Mouse (Mus musculus) B cell, adult 62 days (primary cell): ENCODE results near the gene Olfr106-ps. TPM values are rescaled to one million over a fixed set of nuclear protein-coding genes. Genes with fewer than 3 reads are reported as not detected.

Experiments
- total RNA-seq: library from RNA; stranded (reverse); gene quantifications from 4 replicates; pipeline ENCODE4 v1.2.4, GENCODE M21; 2023

Gene Olfr106-ps
- not detected in 4 replicates for total RNA-seq

GRCm38 (mm10) chr17:37390093-37390492 lies at the start of gene Olfr106-ps:
TSS of gene Olfr106-ps (plus strand) at chr17:37390393.

GRCm38 (mm10) chr17:37359282-37359681 lies 30.9 kb upstream of the Olfr106-ps start, which contains the start of gene Olfr104-ps:
TSS of gene Olfr104-ps (plus strand) at chr17:37359582.

DNA sequence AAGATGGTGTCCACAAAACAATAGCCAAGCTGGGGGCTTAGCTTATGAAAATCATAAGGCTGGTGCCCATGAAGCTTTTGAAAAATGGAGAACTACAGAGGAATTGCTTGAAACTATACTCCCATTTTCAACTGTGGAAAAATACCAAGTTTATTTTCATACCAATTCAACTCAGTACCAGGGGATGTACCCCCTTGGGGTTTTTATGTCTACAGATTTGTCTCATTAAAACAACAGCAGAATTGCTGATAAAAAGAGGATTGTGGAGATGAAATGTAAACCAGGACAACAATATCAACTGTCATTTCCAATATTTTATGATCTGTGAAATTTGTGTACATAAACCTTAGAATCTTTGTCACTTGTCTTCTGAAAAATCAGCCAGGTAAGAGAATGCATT lies 11.5 kb upstream of the Olfr106-ps start, which contains the start of gene Olfr105-ps:
Gene Olfr105-ps, plus strand, starts transcription at position 301 of the 400 bp plus-strand sequence.

GRCm38 (mm10) chr17:37398926-37399325 lies 8.7 kb downstream of the Olfr106-ps start, which contains the start of gene Olfr107:
TSS of gene Olfr107 (plus strand) at chr17:37399226.

GRCm38 (mm10) chr17:37445180-37445579 lies 55.0 kb downstream of the Olfr106-ps start, which contains the start of gene Olfr108:
TSS of gene Olfr108 (plus strand) at chr17:37445480.

Other genes starting within 250 kb of the Olfr106-ps start
- not detected in 4 replicates for gene Olfr93, start 228.9 kb upstream of the Olfr106-ps start, total RNA-seq
- gene Ubd, start 196.5 kb upstream of the Olfr106-ps start, total RNA-seq: 0.89 TPM in 1 of 4 replicates, not detected in the others
- not detected in 4 replicates for gene Olfr94, start 189.4 kb upstream of the Olfr106-ps start, total RNA-seq
- not detected in 4 replicates for gene Olfr95, start 177.3 kb upstream of the Olfr106-ps start, total RNA-seq
- gene Olfr96, start 170.2 kb upstream of the Olfr106-ps start, total RNA-seq: not detected in 4 replicates
- not detected in 4 replicates for gene Olfr97, start 153.1 kb upstream of the Olfr106-ps start, total RNA-seq
- gene Olfr98, start 126.6 kb upstream of the Olfr106-ps start, total RNA-seq: not detected in 4 replicates
- gene H2-M3, start 120.2 kb upstream of the Olfr106-ps start, total RNA-seq: 56.5 to 62.1 TPM (median 57.9 TPM) in 4 replicates
- not detected in 4 replicates for gene Olfr99, start 106.9 kb upstream of the Olfr106-ps start, total RNA-seq
- not detected in 4 replicates for gene Olfr101, start 86.1 kb upstream of the Olfr106-ps start, total RNA-seq
- not detected in 4 replicates for gene Olfr102, start 73.3 kb upstream of the Olfr106-ps start, total RNA-seq
- not detected in 4 replicates for gene Olfr103, start 50.7 kb upstream of the Olfr106-ps start, total RNA-seq
- gene Olfr104-ps, start 30.8 kb upstream of the Olfr106-ps start, total RNA-seq: not detected in 4 replicates
- not detected in 4 replicates for gene Olfr105-ps, start 11.4 kb upstream of the Olfr106-ps start, total RNA-seq
- 0.15 TPM in 1 of 4 replicates, not detected in the others for gene Olfr107, start 8.8 kb downstream of the Olfr106-ps start, total RNA-seq
- gene Olfr108, start 55.1 kb downstream of the Olfr106-ps start, total RNA-seq: not detected in 4 replicates
- not detected in 4 replicates for gene Olfr109, start 68.5 kb downstream of the Olfr106-ps start, total RNA-seq
- not detected in 4 replicates for gene H2-M2, start 93.2 kb downstream of the Olfr106-ps start, total RNA-seq
- gene Olfr110, start 102.1 kb downstream of the Olfr106-ps start, total RNA-seq: not detected in 4 replicates
- gene Olfr111, start 117.6 kb downstream of the Olfr106-ps start, total RNA-seq: not detected in 4 replicates
- not detected in 4 replicates for gene Olfr112, start 179.1 kb downstream of the Olfr106-ps start, total RNA-seq
- gene Olfr113, start 187.3 kb downstream of the Olfr106-ps start, total RNA-seq: not detected in 4 replicates
- not detected in 4 replicates for gene Olfr114, start 202.3 kb downstream of the Olfr106-ps start, total RNA-seq
- gene Olfr115, start 236.7 kb downstream of the Olfr106-ps start, total RNA-seq: not detected in 4 replicates
- gene Olfr116, start 236.8 kb downstream of the Olfr106-ps start, total RNA-seq: not detected in 4 replicates